Mouse (Mus musculus) layer of hippocampus, adult 8-10 months (tissue): ENCODE results near the gene Ptpn14. TPM values are rescaled to one million over a fixed set of nuclear protein-coding genes. Genes with fewer than 3 reads are reported as not detected.

ENCODE experiments used
- DNase-seq, 2 experiments: peaks; one replicate each; pipeline ENCODE4 v3.0.0; 2022; ENCODE audit warnings: low spot score in 2 of 2
- total RNA-seq, 4 experiments: library from RNA; stranded (reverse); gene quantifications; 2 replicates each; pipeline ENCODE4 v1.2.4; 2022

Ptpn14 gene
- total RNA-seq, 4 experiments from 2014 or later: 11.1 to 16.1 (median 12.3) TPM

- no peak for DNase-seq
Observed at GRCm38 (mm10) chr1:189897861-189898260, 169.8 kb downstream of the Ptpn14 start.

- no peak for DNase-seq
Observed at GRCm38 (mm10) chr1:189898708-189899107, 170.6 kb downstream of the Ptpn14 start.

- DNase-seq: no peak
Observed at GRCm38 (mm10) chr1:189899526-189899925, 171.5 kb downstream of the Ptpn14 start.

GRCm38 (mm10) chr1:189902413-189902812 is 174.3 kb downstream of the Ptpn14 start:
- DNase-seq: no peak

- no peak for DNase-seq
Observed at GRCm38 (mm10) chr1:189903169-189903568, 175.1 kb downstream of the Ptpn14 start.

GRCm38 (mm10) chr1:189910685-189911345 is 182.7 kb downstream of the Ptpn14 start:
- no peak for DNase-seq

- no peak for DNase-seq
Observed at GRCm38 (mm10) chr1:189913093-189913760, 185.2 kb downstream of the Ptpn14 start.

GRCm38 (mm10) chr1:189916422-189917125 is 188.5 kb downstream of the Ptpn14 start:
- DNase-seq: no peak

GRCm38 (mm10) chr1:189917126-189917500 is 189.0 kb downstream of the Ptpn14 start:
- DNase-seq: no peak

GRCm38 (mm10) chr1:189919756-189920155 is 191.7 kb downstream of the Ptpn14 start:
- peak in 1 of 2 experiments; percentile 32 for DNase-seq

GRCm38 (mm10) chr1:189920701-189921567 is 192.9 kb downstream of the Ptpn14 start:
- no peak for DNase-seq

GRCm38 (mm10) chr1:189921568-189921817 is 193.4 kb downstream of the Ptpn14 start:
- DNase-seq: no peak

- DNase-seq: peak in 1 of 2 experiments; percentile 21
Observed at GRCm38 (mm10) chr1:189921818-189922592, 193.9 kb downstream of the Ptpn14 start, which contains the start of gene Smyd2. Gene Smyd2 (minus strand): TSS chr1:189922363.

GRCm38 (mm10) chr1:189922721-189923120 is 194.7 kb downstream of the Ptpn14 start:
- DNase-seq: no peak

- no peak for DNase-seq
Observed at GRCm38 (mm10) chr1:189923157-189923556, 195.1 kb downstream of the Ptpn14 start.

GRCm38 (mm10) chr1:189923871-189924568 is 196.0 kb downstream of the Ptpn14 start:
- DNase-seq: no peak

- DNase-seq: no peak
Observed at GRCm38 (mm10) chr1:189926279-189926678, 198.2 kb downstream of the Ptpn14 start.
